In the genomic region with DNA sequence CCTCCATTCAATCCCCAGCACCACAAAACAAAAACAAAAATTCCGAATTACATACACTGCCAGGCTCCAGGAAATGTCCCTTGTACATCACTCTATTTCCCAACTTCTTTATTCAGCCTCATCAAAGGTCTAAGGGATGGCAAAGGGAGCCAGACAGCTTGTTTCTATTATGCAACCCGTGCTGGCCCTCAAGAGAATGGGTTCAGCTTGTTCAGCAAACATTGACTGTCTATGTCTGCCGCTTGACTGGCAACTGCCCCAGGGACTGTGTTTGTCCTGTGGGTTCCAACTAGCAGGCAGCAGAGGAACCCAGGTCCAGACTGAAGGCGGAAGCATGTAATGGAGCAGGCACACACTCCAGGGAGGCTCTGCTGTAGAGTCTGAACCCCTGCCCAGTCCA, we compare ENCODE assay signal across 22 mouse cellular contexts. TPM values are rescaled to one million over a fixed set of nuclear protein-coding genes. Genes with fewer than 3 reads are reported as not detected.
DNase-seq lines count a peak whose midpoint lies in the region; ATAC-seq and TF ChIP-seq lines count a peak whose summit lies in the region.
"Had no signal": no experiment of that assay in that cellular context is flagged by ENCODE, and none has a peak within 500 bp of the region (broad histone marks: within the 10 kb centered on the region; RNA-seq: fewer than 3 reads in every experiment).

No protein-coding gene starts in this region.

- peaks cover 28% of the 10 kb centered on the region for H3K4me1 ChIP-seq in liver, postnatal 0 days (ENCODE audit: insufficient read depth)

- H3K27ac ChIP-seq in liver, postnatal 0 days (ENCODE audit: low read depth) = peak overlapping the region; percentile 75
- H3K27ac ChIP-seq: forebrain, embryonic 15.5 days; hindbrain, embryonic 13.5 days; limb, embryonic 12.5 days; neural tube, embryonic 15.5 days; stomach, embryonic 15.5 days had no signal

- no peak overlapping the region for H3K4me2 ChIP-seq in liver, postnatal 0 days (ENCODE audit: low read depth, low read length)
- H3K4me2 ChIP-seq: forebrain, embryonic 15.5 days; heart, embryonic 12.5 days; hindbrain, embryonic 13.5 days; limb, embryonic 12.5 days; neural tube, embryonic 15.5 days; stomach, embryonic 15.5 days had no signal

- intact Hi-C loops in heart, postnatal 10 days (cut with DNase I) = no loop called here

- peak; percentile 66 for TF ChIP-seq EP300 in liver, postnatal 0 days (IDR thresholded peaks at IDR 0.05; ENCODE audit: low read depth)

- DNase-seq in kidney, adult 9 months = peak; percentile 54
- no peak for DNase-seq in kidney, postnatal 25 days
- DNase-seq in liver = peak; percentile 38
- DNase-seq in liver, postnatal 0 days = peak; percentile 63
- DNase-seq in heart, postnatal 10 days = no peak
- DNase-seq in heart, adult 8-10 months (ENCODE audit: low spot score) = no peak
- no peak for DNase-seq in thymus, postnatal 10 days (ENCODE audit: low spot score in 2 of 2)
- DNase-seq: cerebellum, adult 8-10 months; gastrocnemius, postnatal 36 days; thymus, adult 2 months had no signal

- peak; percentile 50 for ATAC-seq in liver, postnatal 0 days
- ATAC-seq: forebrain, embryonic 15.5 days; inflammation-experienced regulatory T-cells, adult 6 months; midbrain, embryonic 16.5 days had no signal

- H3K27me3 ChIP-seq in liver, postnatal 0 days (ENCODE audit: insufficient read depth, low read length) = no peaks in the 10 kb centered on the region
- H3K27me3 ChIP-seq: forebrain, embryonic 15.5 days; heart, embryonic 12.5 days; hindbrain, embryonic 13.5 days; limb, embryonic 12.5 days; neural tube, embryonic 15.5 days; stomach, embryonic 15.5 days had no signal

- H3K36me3 ChIP-seq in liver, postnatal 0 days (replicated peaks; ENCODE audit: insufficient read depth, low read length) = no peaks in the 10 kb centered on the region
- H3K36me3 ChIP-seq: forebrain, embryonic 15.5 days; heart, embryonic 12.5 days; hindbrain, embryonic 13.5 days; neural tube, embryonic 15.5 days; stomach, embryonic 15.5 days had no signal

- H3K9me3 ChIP-seq in liver, postnatal 0 days (ENCODE audit: low read length) = no peaks in the 10 kb centered on the region
- H3K9me3 ChIP-seq: forebrain, embryonic 15.5 days; heart, embryonic 12.5 days; hindbrain, embryonic 13.5 days; limb, embryonic 12.5 days; neural tube, embryonic 15.5 days; stomach, embryonic 15.5 days had no signal

- WGBS in liver, postnatal 0 days (ENCODE audit: insufficient replicate concordance) = 50% methylated on average over 4 of the region's 4 CpGs

- no peak overlapping the region for H3K4me3 ChIP-seq in liver, postnatal 0 days (ENCODE audit: low read depth, low read length)
- H3K4me3 ChIP-seq: erythroblast, embryonic 14.5 days; forebrain, embryonic 15.5 days; heart, embryonic 12.5 days; hindbrain, embryonic 13.5 days; limb, embryonic 12.5 days; neural tube, embryonic 15.5 days; stomach, embryonic 15.5 days had no signal

- no peak overlapping the region for H3K9ac ChIP-seq in liver, postnatal 0 days (replicated peaks)
- H3K9ac ChIP-seq: forebrain, embryonic 15.5 days; heart, embryonic 12.5 days; hindbrain, embryonic 13.5 days; limb, embryonic 12.5 days; neural tube, embryonic 15.5 days; stomach, embryonic 15.5 days had no signal

- no peak for TF ChIP-seq CTCF in liver, postnatal 0 days (IDR thresholded peaks at IDR 0.05; ENCODE audit: low read depth)

RNA-seq across cellular contexts. Expression of a gene that starts 4.2 kb away (rescaled TPM):
- 10.7 and 11.6 TPM in 2 replicates for polyA plus RNA-seq in liver, postnatal 0 days (2015; fragmentation: Nextera tagmentation; extraction: Ambion mirVana)
- total RNA-seq in heart, postnatal 10 days (2021) = 10 to 100 TPM; 48.2 to 48.3 TPM
- 10 to 100 TPM; 31.5 to 40.0 (median 35.5) TPM for total RNA-seq in heart, adult 8-10 months (2022)

RNA-seq across cellular contexts. Expression of a gene that starts 5.7 kb away (rescaled TPM):
- 224 and 243 TPM in 2 replicates for polyA plus RNA-seq in liver, postnatal 0 days (2015; fragmentation: Nextera tagmentation; extraction: Ambion mirVana)
- 10 to 100 TPM; 25.6 to 33.8 TPM for total RNA-seq in heart, postnatal 10 days (2021)
- total RNA-seq in heart, adult 8-10 months (2022) = 10 to 100 TPM; 14.2 to 18.9 (median 16.2) TPM

RNA-seq across cellular contexts. Expression of a gene that starts 32.9 kb away (rescaled TPM):
- 5.8 and 8.6 TPM in 2 replicates for polyA plus RNA-seq in liver, postnatal 0 days (2015; fragmentation: Nextera tagmentation; extraction: Ambion mirVana)
- total RNA-seq in heart, postnatal 10 days (2021) = 1 to 10 TPM; 1.9 to 2.0 TPM
- 1 to 10 TPM in 2 of 4 experiments, under 1 TPM in 2; 0.82 to 3.2 (median 1.5) TPM for total RNA-seq in heart, adult 8-10 months (2022)

RNA-seq across cellular contexts. Expression of a gene that starts 48.5 kb away (rescaled TPM):
- polyA plus RNA-seq in liver, postnatal 0 days (2015; fragmentation: Nextera tagmentation; extraction: Ambion mirVana) = 10.9 and 13.6 TPM in 2 replicates
- total RNA-seq in heart, postnatal 10 days (2021) = under 1 TPM in 1 of 2 experiments, not detected in 1; 0.20 TPM
- under 1 TPM in 3 of 4 experiments, not detected in 1; 0.11 to 0.13 (median 0.12) TPM for total RNA-seq in heart, adult 8-10 months (2022)
- total RNA-seq: layer of hippocampus, postnatal 14 days had no signal
- polyA plus RNA-seq: embryonic facial prominence, embryonic 11.5 days; forebrain, embryonic 15.5 days; hindbrain, embryonic 13.5 days; limb, embryonic 12.5 days had no signal

RNA-seq across cellular contexts. Expression of a gene that starts 54.7 kb away (rescaled TPM):
- 4.8 and 5.9 TPM in 2 replicates for polyA plus RNA-seq in liver, postnatal 0 days (2015; fragmentation: Nextera tagmentation; extraction: Ambion mirVana)
- 10 to 100 TPM; 24.8 to 30.5 TPM for total RNA-seq in heart, postnatal 10 days (2021)
- 10 to 100 TPM; 20.6 to 52.4 (median 26.0) TPM for total RNA-seq in heart, adult 8-10 months (2022)
- total RNA-seq: megakaryocyte-erythroid progenitor cell, adult 5-6 weeks had no signal
- polyA plus RNA-seq: embryonic facial prominence, embryonic 11.5 days had no signal

Comparison
In these comparisons a context has a peak if more than half of its experiments do, and no peak if none do; other contexts are left out.
1. DNase-seq: peak in kidney, adult 9 months (single experiment), liver (single experiment) and liver, postnatal 0 days (single experiment); none in kidney, postnatal 25 days (0 of 2), heart, postnatal 10 days (0 of 2), heart, adult 8-10 months (single experiment) and thymus, postnatal 10 days (0 of 2).